Mouse (Mus musculus) liver, postnatal 0 days (tissue): Measurements from ENCODE around the gene Szt2. TPM values are rescaled to one million over a fixed set of nuclear protein-coding genes. Genes with fewer than 3 reads are reported as not detected.
A peak's percentile ranks its signal among the peaks of the same experiment; 100 is the strongest.

Experiments
- ATAC-seq: fragments of 200-750 bp; cut with Nextera tagmentation; 2 replicates; pipeline ENCODE4 v1.8.0; 2017; ENCODE audit warnings: mild to moderate bottlenecking, moderate library complexity
- DNase-seq: peaks from one replicate; pipeline ENCODE4 v3.0.0-alpha.2; 2016
- H3K27ac ChIP-seq: fragments of 300-500 bp; sonication (generic); 2 replicates; pipeline ENCODE4 v1.5.1; 2014; ENCODE audit warnings: antibody characterized with exemption, moderate library complexity, mild to moderate bottlenecking, low read depth
- H3K27me3 ChIP-seq: fragments of 300-500 bp; sonication (generic); 2 replicates; pipeline ENCODE4 v1.6.1; 2014; ENCODE audit warnings: low read length, control low read depth, mixed read lengths; ENCODE audit not compliant: insufficient read depth
- H3K36me3 ChIP-seq: fragments of 300-500 bp; sonication (generic); replicated peaks from 2 replicates; pipeline ENCODE4 v1.6.1; 2014; ENCODE audit warnings: mild to moderate bottlenecking, control low read depth, low read length, moderate library complexity, mixed read lengths; ENCODE audit not compliant: insufficient read depth
- H3K4me1 ChIP-seq: fragments of 300-500 bp; sonication (generic); 2 replicates; pipeline ENCODE4 v1.6.1; 2014; ENCODE audit warnings: antibody characterized with exemption, mild to moderate bottlenecking, control low read depth; ENCODE audit not compliant: insufficient read depth
- H3K4me2 ChIP-seq: fragments of 300-500 bp; sonication (generic); 2 replicates; pipeline ENCODE4 v1.6.1; 2014; ENCODE audit warnings: low read depth, mild to moderate bottlenecking, low read length, moderate library complexity, mixed read lengths
- H3K4me3 ChIP-seq: fragments of 300-500 bp; sonication (generic); 2 replicates; pipeline ENCODE4 v1.5.1; 2014; ENCODE audit warnings: low read depth, low read length
- H3K9ac ChIP-seq: fragments of 300-500 bp; sonication (generic); replicated peaks from 2 replicates; pipeline ENCODE4 v1.6.1; 2014; ENCODE audit warnings: mild to moderate bottlenecking, moderate library complexity
- H3K9me3 ChIP-seq: fragments of 300-500 bp; sonication (generic); 2 replicates; pipeline ENCODE4 v1.6.1; 2016; ENCODE audit warnings: mild to moderate bottlenecking, control low read depth, low read length, mixed read lengths
- CTCF ChIP-seq: sonication (generic); IDR thresholded peaks from 2 replicates; pipeline ENCODE4 v1.5.1; 2016; ENCODE audit warnings: antibody characterized with exemption, low read depth
- EP300 ChIP-seq: IDR thresholded peaks from 2 replicates; pipeline ENCODE4 v1.6.1; 2016; ENCODE audit warnings: antibody characterized with exemption, low read depth, mild to moderate bottlenecking
- WGBS: fragments of 180-500 bp; shearing (Covaris S2); extraction: QIAGEN DNeasy Blood & Tissue Kit; methylation state at CpG from one replicate; pipeline ENCODE4 v1.1.7; 2014; ENCODE audit not compliant: insufficient replicate concordance; 5-methylcytosine and 5-hydroxymethylcytosine counted together
- polyA plus RNA-seq: library from polyadenylated mRNA; unstranded; fragments of >200 nt; fragmentation: Nextera tagmentation; extraction: Ambion mirVana; gene quantifications from 2 replicates; pipeline ENCODE4 v1.2.1, GENCODE M21; 2015

Szt2 gene
- polyA plus RNA-seq, 1 experiment from 2014 or later = 1.9 TPM

DNA sequence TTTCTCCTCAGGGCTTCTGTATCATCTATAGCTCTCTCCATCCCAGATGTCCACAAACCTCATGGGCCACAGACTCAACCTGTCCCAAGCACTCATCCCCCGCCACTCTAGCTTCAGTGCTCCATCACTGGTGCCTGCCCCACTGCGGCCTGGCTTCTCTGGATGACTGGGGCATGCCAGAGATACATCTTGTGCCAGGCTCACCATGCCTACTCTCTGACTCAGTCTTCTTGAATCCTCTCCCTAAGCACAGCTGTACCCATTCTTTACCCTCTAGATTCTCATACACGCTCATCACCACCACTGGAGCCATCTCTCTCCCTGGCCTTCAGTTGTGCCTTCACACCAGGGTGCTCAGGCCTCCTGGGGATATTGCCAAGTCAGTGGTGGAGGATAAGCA lies 45.1 kb downstream of the Szt2 start:
- ATAC-seq (no peak), DNase-seq (no peak)
- Histone ChIP-seq H3K9me3 (no peaks in the 10 kb centered on the region), H3K9ac (no peak overlapping the region), H3K27ac (no peak overlapping the region), H3K4me1 (peaks cover 13% of the 10 kb centered on the region), H3K36me3 (peaks cover 56% of the 10 kb centered on the region), H3K4me3 (no peak overlapping the region), H3K27me3 (no peaks in the 10 kb centered on the region), H3K4me2 (no peak overlapping the region)
- WGBS = 95% methylated on average over 3 of the region's 3 CpGs
- TF ChIP-seq CTCF = no peak
- TF ChIP-seq EP300 = no peak

DNA sequence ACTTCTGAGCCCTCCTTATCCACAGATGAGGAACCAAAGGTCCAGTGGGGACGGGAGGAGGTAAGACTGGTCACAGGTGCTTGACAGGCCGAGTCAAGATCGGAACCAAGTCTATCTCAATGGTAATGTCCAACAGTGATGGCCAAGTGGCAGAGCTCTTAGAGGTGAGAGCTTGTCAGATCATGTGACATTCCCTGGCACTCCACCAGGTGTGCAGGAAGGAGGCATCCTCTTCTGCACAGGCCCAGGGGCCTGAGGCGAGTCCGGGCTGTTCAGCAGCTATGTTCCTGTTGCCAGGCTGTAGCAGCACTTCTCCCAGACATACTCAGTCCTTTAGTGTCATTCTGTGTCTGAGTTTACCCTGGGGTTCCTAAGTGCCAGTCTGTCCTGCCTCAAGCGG lies 46.2 kb downstream of the Szt2 start:
- H3K4me1 ChIP-seq = peaks cover 13% of the 10 kb centered on the region
- H3K36me3 ChIP-seq = peaks cover 47% of the 10 kb centered on the region
- H3K9me3 ChIP-seq = no peaks in the 10 kb centered on the region
- DNase-seq = no peak
- no peaks in the 10 kb centered on the region for H3K27me3 ChIP-seq
- TF ChIP-seq CTCF = no peak
- no peak for TF ChIP-seq EP300
- no peak overlapping the region for H3K4me2 ChIP-seq
- no peak overlapping the region for H3K27ac ChIP-seq
- no peak overlapping the region for H3K4me3 ChIP-seq
- ATAC-seq = no peak
- WGBS = 90% methylated on average over 6 of the region's 6 CpGs
- no peak overlapping the region for H3K9ac ChIP-seq

DNA sequence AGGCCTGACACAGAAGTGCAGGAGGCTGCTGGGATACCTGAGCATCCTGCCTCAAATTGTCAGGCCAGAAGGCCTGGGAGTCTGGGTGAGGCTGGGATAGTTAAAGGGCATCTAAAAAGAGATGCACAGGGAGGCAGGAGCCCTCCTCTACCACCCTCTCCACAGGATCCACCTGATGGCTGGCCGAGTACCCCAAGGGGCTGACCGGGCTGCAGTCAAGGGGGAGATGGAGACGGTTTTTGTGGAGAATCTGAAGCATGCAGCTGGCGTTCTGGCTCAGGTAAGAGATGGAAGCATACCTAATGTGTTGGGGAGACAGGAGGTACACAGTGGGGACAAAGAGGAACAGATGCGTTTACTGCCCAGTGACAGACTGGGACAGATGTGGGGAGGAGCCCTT lies 47.6 kb downstream of the Szt2 start:
- WGBS = 87% methylated on average over 5 of the region's 5 CpGs
- H3K4me3 ChIP-seq = no peak overlapping the region
- peaks cover 13% of the 10 kb centered on the region for H3K4me1 ChIP-seq
- H3K4me2 ChIP-seq = no peak overlapping the region
- no peaks in the 10 kb centered on the region for H3K9me3 ChIP-seq
- TF ChIP-seq EP300 (no peak), CTCF (no peak)
- ATAC-seq (no peak), DNase-seq (no peak)
- no peaks in the 10 kb centered on the region for H3K27me3 ChIP-seq
- H3K27ac ChIP-seq = no peak overlapping the region
- no peak overlapping the region for H3K9ac ChIP-seq
- peaks cover 43% of the 10 kb centered on the region for H3K36me3 ChIP-seq

DNA sequence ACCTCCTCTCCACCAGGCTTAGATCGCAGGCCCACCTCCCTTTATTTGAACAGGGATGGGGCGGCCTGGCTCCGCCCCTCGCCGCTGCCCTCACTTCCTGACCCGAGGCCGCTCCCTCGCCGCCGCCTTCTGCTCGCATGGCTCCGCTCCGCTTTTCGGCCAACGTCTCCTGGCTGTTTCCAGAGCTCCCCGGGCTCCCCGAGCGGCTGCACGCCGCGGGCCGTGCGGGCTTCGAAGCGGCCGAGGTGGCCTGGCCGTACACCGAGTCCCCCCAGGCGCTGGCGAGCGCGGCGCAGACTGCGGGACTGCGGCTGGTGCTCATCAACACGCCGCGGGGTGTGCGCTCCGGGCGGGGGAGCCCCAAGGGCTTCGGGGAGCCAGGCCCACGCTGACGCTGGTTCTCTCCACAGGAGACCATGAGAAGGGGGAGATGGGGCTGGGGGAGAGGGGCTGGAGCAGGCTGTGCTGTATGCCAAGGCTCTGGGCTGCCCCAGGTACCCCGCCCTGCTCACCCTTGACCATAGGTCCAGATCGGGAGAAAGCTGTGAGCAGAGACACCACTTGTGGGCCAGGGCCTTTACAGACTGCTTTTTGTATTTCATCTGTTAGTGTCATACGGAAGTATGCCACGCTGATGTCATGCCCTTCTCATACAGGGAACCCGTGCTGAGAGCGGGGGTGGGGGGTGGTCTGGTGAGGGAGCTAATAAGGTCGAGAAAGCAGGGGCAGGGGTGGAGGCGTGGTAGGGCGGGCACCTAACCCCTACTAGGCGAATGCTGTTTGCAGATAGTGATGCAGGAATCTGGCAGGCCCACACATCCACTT lies 49.0 kb downstream of the Szt2 start:
- H3K27me3 ChIP-seq = no peaks in the 10 kb centered on the region
- H3K4me2 ChIP-seq = peak overlapping the region; percentile 91
- H3K36me3 ChIP-seq = peaks cover 32% of the 10 kb centered on the region
- peak; percentile 80 for DNase-seq
- peak overlapping the region; percentile 79 for H3K9ac ChIP-seq
- WGBS = 2% methylated on average over 54 of the region's 54 CpGs
- ATAC-seq = peak; percentile 72
- peak overlapping the region; percentile 88 for H3K27ac ChIP-seq
- TF ChIP-seq EP300 (no peak), CTCF (no peak)
- peak overlapping the region; percentile 69 for H3K4me3 ChIP-seq
- H3K9me3 ChIP-seq = no peaks in the 10 kb centered on the region
- H3K4me1 ChIP-seq = peaks cover 13% of the 10 kb centered on the region

DNA sequence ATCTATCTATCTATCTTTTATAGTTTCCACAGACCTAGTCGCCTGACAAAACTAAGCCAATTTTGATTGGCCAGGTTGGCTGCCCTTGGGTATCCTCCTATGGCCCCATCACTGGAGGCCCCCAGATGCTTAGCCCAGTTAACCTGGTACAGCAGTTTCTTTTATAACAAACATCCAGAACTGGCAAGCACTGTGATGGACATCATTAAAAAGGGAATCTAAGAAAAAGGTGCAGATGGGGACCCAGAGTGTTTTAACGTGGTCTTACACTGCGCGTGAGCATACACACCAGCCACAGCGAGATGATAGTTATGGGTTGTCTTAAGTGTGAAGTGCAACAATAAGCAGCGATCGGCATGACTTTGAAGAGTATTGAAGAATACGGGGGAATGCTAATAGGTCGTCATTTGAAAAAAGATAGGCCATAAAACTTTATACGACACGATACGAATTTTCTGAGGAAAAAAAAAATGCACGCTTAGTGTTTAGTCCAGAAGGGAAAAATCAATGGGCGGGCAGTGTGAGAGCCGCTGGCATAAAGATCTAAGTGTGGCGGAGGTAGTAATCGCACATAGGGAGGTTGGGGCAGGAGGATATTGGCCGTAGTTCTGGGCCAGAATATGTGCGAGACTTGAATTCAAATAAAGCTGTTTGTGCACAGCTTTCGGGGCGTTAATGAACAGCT lies 49.7 kb downstream of the Szt2 start:
- H3K27me3 ChIP-seq = no peaks in the 10 kb centered on the region
- H3K27ac ChIP-seq = peak overlapping the region; percentile 88
- peaks cover 13% of the 10 kb centered on the region for H3K4me1 ChIP-seq
- H3K9me3 ChIP-seq = no peaks in the 10 kb centered on the region
- H3K36me3 ChIP-seq = peaks cover 24% of the 10 kb centered on the region
- H3K9ac ChIP-seq = peak overlapping the region; percentile 79
- ATAC-seq (peak; percentile 34; the same call in 1 of the 2 replicates), DNase-seq (no peak)
- peak overlapping the region; percentile 91 for H3K4me2 ChIP-seq
- peak overlapping the region; percentile 69 for H3K4me3 ChIP-seq
- TF ChIP-seq EP300 (no peak), CTCF (no peak)
- 13% methylated on average over 21 of the region's 21 CpGs for WGBS

DNA sequence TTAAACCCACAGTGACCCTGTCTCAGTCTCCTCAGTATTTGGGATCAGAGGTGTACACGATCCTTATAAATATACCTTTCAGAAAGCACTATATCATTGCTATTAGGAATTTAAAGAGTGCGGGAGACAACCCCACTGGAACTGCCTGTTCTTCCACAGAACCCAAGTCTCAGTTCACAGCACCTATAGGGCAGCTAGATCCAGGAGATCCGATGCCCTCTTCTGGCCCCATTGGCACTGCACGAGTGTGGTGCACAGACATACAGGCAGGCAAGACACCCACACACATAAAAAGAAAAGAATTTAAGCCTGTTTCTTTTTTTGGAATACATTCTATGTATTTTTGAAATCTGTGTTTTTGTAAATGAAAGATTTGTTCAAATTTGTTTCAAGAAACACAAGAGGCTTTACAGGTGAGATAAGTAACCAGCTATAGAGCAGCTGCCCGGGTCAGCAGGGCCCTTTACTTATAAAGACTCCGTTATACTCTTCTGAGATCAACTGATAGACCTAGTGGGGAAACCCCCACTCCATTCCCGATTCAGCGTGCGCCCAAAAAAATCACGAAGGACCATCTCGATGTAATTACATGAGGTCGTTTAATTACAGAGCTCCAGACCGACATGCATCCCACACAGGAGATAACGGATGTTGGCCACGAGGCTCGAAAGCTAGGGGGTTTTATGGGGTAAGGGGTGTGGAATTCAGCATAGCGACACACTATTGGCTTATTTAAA lies 50.7 kb downstream of the Szt2 start:
- no peak overlapping the region for H3K27ac ChIP-seq
- peaks cover 13% of the 10 kb centered on the region for H3K4me1 ChIP-seq
- 79% methylated on average over 17 of the region's 17 CpGs for WGBS

More for the DNA sequence above, 50.7 kb downstream of the Szt2 start:
- H3K36me3 ChIP-seq = peaks cover 14% of the 10 kb centered on the region
- 0 out of 2 replicates have a peak, but pooled peaks have one; percentile 4 for TF ChIP-seq CTCF
- TF ChIP-seq EP300 = no peak
- no peak for DNase-seq
- H3K9me3 ChIP-seq = no peaks in the 10 kb centered on the region
- no peak overlapping the region for H3K4me3 ChIP-seq
- no peak for ATAC-seq
- H3K27me3 ChIP-seq = no peaks in the 10 kb centered on the region
- H3K4me2 ChIP-seq = no peak overlapping the region
- H3K9ac ChIP-seq = no peak overlapping the region
